Mouse (Mus musculus) MEL (cell line): ENCODE measurements around the gene Rbms3. TPM values are rescaled to one million over a fixed set of nuclear protein-coding genes. Genes with fewer than 3 reads are reported as not detected.

Experiments used
- DNase-seq: peaks from one replicate; pipeline ENCODE4 v3.0.0; 2011; ENCODE audit warnings: low read depth, low spot score
- H3K27ac ChIP-seq: 2 replicates; pipeline ENCODE4 v1.5.1; 2012; ENCODE audit warnings: low read depth, mild to moderate bottlenecking, control low read depth, low read length, moderate library complexity; ENCODE audit not compliant: control insufficient read depth
- H3K27me3 ChIP-seq, 2 experiments: fragments of 150-350 bp in 1 of 2; sonication (generic) in 1 of 2; 2 replicates each; pipeline ENCODE4 v1.6.1; 2012; ENCODE audit warnings: low read length in 2 of 2, mild to moderate bottlenecking in 2 of 2, improper control_type of control experiment in 1 of 2, moderate library complexity in 1 of 2; ENCODE audit not compliant: insufficient read depth in 2 of 2, control insufficient read depth in 1 of 2
- H3K36me3 ChIP-seq, 2 experiments: 2 replicates each; pipeline ENCODE4 v1.6.1; 2012 to 2014; ENCODE audit warnings: low read length in 2 of 2, improper control_type of control experiment in 1 of 2, inconsistent platforms in 1 of 2, mild to moderate bottlenecking in 1 of 2; ENCODE audit not compliant: insufficient read depth in 2 of 2, control insufficient read depth in 1 of 2
- H3K4me1 ChIP-seq, 2 experiments: fragments of 150-350 bp in 1 of 2; sonication (generic) in 1 of 2; 2 replicates each; pipeline ENCODE4 v1.6.1; 2012; ENCODE audit warnings: low read length in 2 of 2, improper control_type of control experiment in 1 of 2, mild to moderate bottlenecking in 1 of 2; ENCODE audit not compliant: insufficient read depth in 2 of 2, control insufficient read depth in 1 of 2
- H3K4me3 ChIP-seq, 2 experiments: fragments of 150-350 bp in 1 of 2; sonication (generic) in 1 of 2; 2 replicates each; pipeline ENCODE4 v1.5.1; 2012; ENCODE audit warnings: low read depth in 2 of 2, low read length in 2 of 2, mild to moderate bottlenecking in 2 of 2, moderate library complexity in 2 of 2, control low read depth in 1 of 2, improper control_type of control experiment in 1 of 2; ENCODE audit not compliant: control insufficient read depth in 1 of 2, insufficient read depth in 1 of 2
- H3K79me2 ChIP-seq: 2 replicates; pipeline ENCODE4 v1.6.1; 2012; ENCODE audit warnings: mild to moderate bottlenecking, low read length, moderate library complexity; ENCODE audit not compliant: control insufficient read depth, poor library complexity, insufficient read depth
- H3K9ac ChIP-seq: 2 replicates; pipeline ENCODE4 v1.6.1; 2012; ENCODE audit warnings: low read depth, mild to moderate bottlenecking, control low read depth, low read length, moderate library complexity; ENCODE audit not compliant: control insufficient read depth, poor library complexity, severe bottlenecking
- H3K9me3 ChIP-seq: fragments of 150-350 bp; sonication (generic); replicated peaks from 2 replicates; pipeline ENCODE4 v1.6.1; 2012; ENCODE audit warnings: mild to moderate bottlenecking, low read length, improper control_type of control experiment, moderate library complexity; ENCODE audit not compliant: insufficient read depth
- CHD1 ChIP-seq: IDR thresholded peaks from 2 replicates; pipeline ENCODE4 v1.6.1; 2012; ENCODE audit warnings: low read depth, mild to moderate bottlenecking, inconsistent platforms, low read length, improper control_type of control experiment
- CTCF ChIP-seq, 3 experiments: IDR thresholded peaks in 2 of 3; conservative IDR thresholded peaks in 1 of 3; 2 replicates each; pipeline ENCODE4 v1.5.1; 2011 to 2012; ENCODE audit warnings: low read length in 3 of 3, low read depth in 2 of 3, mild to moderate bottlenecking in 2 of 3, improper control_type of control experiment in 1 of 3, inconsistent platforms in 1 of 3, mixed read lengths in 1 of 3, moderate library complexity in 1 of 3; ENCODE audit not compliant: control insufficient read depth in 1 of 3, insufficient read depth in 1 of 3, poor library complexity in 1 of 3, severe bottlenecking in 1 of 3
- GABPA ChIP-seq: IDR thresholded peaks from 2 replicates; pipeline ENCODE4 v1.6.1; 2012; ENCODE audit warnings: low read depth, mild to moderate bottlenecking, inconsistent platforms, low read length, improper control_type of control experiment, moderate library complexity
- GATA1 ChIP-seq: IDR thresholded peaks from 2 replicates; pipeline ENCODE4 v1.6.1; 2011; ENCODE audit warnings: low read depth, low read length, improper control_type of control experiment
- MAFK ChIP-seq: IDR thresholded peaks from 2 replicates; pipeline ENCODE4 v1.6.1; 2011; ENCODE audit warnings: low read depth, mild to moderate bottlenecking, low read length, improper control_type of control experiment, borderline replicate concordance
- MAX ChIP-seq: IDR thresholded peaks from 2 replicates; pipeline ENCODE4 v1.6.1; 2011; ENCODE audit warnings: low read length, improper control_type of control experiment
- MAZ ChIP-seq: IDR thresholded peaks from 2 replicates; pipeline ENCODE4 v1.6.1; 2012; ENCODE audit warnings: low read depth, mild to moderate bottlenecking, inconsistent platforms, low read length, improper control_type of control experiment
- MEF2A ChIP-seq: IDR thresholded peaks from 2 replicates; pipeline ENCODE4 v1.6.1; 2014; ENCODE audit warnings: low read depth, mild to moderate bottlenecking, inconsistent platforms, low read length, improper control_type of control experiment; ENCODE audit not compliant: poor library complexity, insufficient replicate concordance, severe bottlenecking; ENCODE audit errors: extremely low read depth
- MYC ChIP-seq: IDR thresholded peaks from 2 replicates; pipeline ENCODE4 v1.6.1; 2011; ENCODE audit warnings: low read depth, mild to moderate bottlenecking, low read length, improper control_type of control experiment, moderate library complexity
- NRF1 ChIP-seq: IDR thresholded peaks from 2 replicates; pipeline ENCODE4 v1.6.1; 2014; ENCODE audit warnings: low read depth, mild to moderate bottlenecking, inconsistent platforms, low read length, improper control_type of control experiment, moderate library complexity; ENCODE audit not compliant: poor library complexity, insufficient read depth, severe bottlenecking
- POLR2AphosphoS5 ChIP-seq: IDR thresholded peaks from 2 replicates; pipeline ENCODE4 v1.6.1; 2012; ENCODE audit warnings: low read depth, borderline replicate concordance, mild to moderate bottlenecking, inconsistent platforms, low read length, moderate library complexity, mixed read lengths
- TAL1 ChIP-seq: IDR thresholded peaks from 2 replicates; pipeline ENCODE4 v1.6.1; 2012; ENCODE audit warnings: mild to moderate bottlenecking, inconsistent platforms, low read length, moderate library complexity, mixed read lengths
- TBP ChIP-seq: IDR thresholded peaks from 2 replicates; pipeline ENCODE4 v1.8.0; 2011; ENCODE audit warnings: low read depth, low read length, improper control_type of control experiment
- TCF12 ChIP-seq: IDR thresholded peaks from 2 replicates; pipeline ENCODE4 v1.6.1; 2014; ENCODE audit warnings: low read depth, mild to moderate bottlenecking, inconsistent platforms, low read length, improper control_type of control experiment, moderate library complexity
- USF1 ChIP-seq: IDR thresholded peaks from 2 replicates; pipeline ENCODE4 v1.6.1; 2014; ENCODE audit warnings: low read depth, mild to moderate bottlenecking, inconsistent platforms, low read length, improper control_type of control experiment, moderate library complexity
- USF2 ChIP-seq, 2 experiments: IDR thresholded peaks; 2 replicates each; pipeline ENCODE4 v1.6.1; 2011 to 2012; ENCODE audit warnings: improper control_type of control experiment in 2 of 2, low read length in 2 of 2, borderline replicate concordance in 1 of 2, inconsistent platforms in 1 of 2, low read depth in 1 of 2, mild to moderate bottlenecking in 1 of 2; ENCODE audit not compliant: insufficient read depth in 1 of 2
- ZKSCAN1 ChIP-seq: IDR thresholded peaks from 2 replicates; pipeline ENCODE4 v1.6.1; 2012; ENCODE audit warnings: low read depth, mild to moderate bottlenecking, inconsistent platforms, low read length, improper control_type of control experiment, moderate library complexity
- polyA plus RNA-seq, 2 experiments: library from polyadenylated mRNA; stranded (reverse) in 1 of 2; unstranded in 1 of 2; fragments of >175 nt in 1 of 2; fragments of >200 nt in 1 of 2; gene quantifications; 2 replicates each; pipeline versions ENCODE4 v1.2.1 to v1.2.4; 2012; ENCODE audit warnings: low replicate concordance in 2 of 2, low read depth in 1 of 2; ENCODE audit not compliant: insufficient read length in 2 of 2, insufficient read depth in 1 of 2, missing spikeins in 1 of 2
- total RNA-seq: library from RNA; depleted of rRNA; stranded (reverse); fragments of 300-350 nt; gene quantifications from 2 replicates; pipeline ENCODE4 v1.2.3, GENCODE M21; 2012

Gene Rbms3
- total and polyA plus RNA-seq, 3 experiments = not detected

DNA sequence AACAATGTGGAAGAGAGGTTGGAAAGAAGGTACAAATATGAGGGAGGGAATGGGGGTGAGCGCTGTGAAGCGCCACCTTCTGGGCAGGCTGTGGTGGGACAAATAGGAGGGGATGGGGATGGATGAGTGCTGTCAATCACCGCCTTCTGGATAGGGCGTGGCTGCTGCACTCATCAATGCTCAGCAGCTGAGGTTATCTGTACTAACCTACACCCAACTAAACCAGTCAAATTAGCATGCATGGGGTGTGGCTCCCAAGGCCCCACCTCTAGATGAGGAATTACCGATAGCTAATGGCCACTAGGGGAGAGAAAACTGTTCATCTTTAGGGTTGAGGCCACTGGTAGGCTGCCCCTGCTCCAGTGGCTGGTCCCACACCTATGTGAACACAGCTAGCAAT is 274.2 kb downstream of the Rbms3 start:
- Histone ChIP-seq H3K4me3 (no peak overlapping the region), H3K36me3 (no peaks in the 10 kb centered on the region), H3K4me1 (no peaks in the 10 kb centered on the region), H3K27me3 (no peaks in the 10 kb centered on the region), H3K79me2 (no peaks in the 10 kb centered on the region), H3K9ac (no peak overlapping the region), H3K9me3 (no peaks in the 10 kb centered on the region), H3K27ac (no peak overlapping the region)
- no peak for DNase-seq
- TF ChIP-seq TBP (no peak), TAL1 (no peak), USF2 (IDR thresholded peaks at IDR 0.05; ENCODE audit: borderline replicate concordance in 1 of 2, insufficient read depth in 1 of 2, low read depth in 1 of 2, low read length in 2 of 2) (no peak), GABPA (no peak), CTCF (IDR thresholded peaks at IDR 0.05 in 2 of 3, conservative IDR thresholded peaks at IDR 0.05 in 1 of 3; ENCODE audit: control insufficient read depth in 1 of 3, insufficient read depth in 1 of 3, low read depth in 2 of 3, low read length in 3 of 3, poor library complexity in 1 of 3, severe bottlenecking in 1 of 3) (0 out of 6 replicates have a peak, but pooled peaks of 1 of the 3 experiments have one; percentile 2), TCF12 (no peak), MAX (no peak), ZKSCAN1 (no peak)

GRCm38 (mm10) chr9:117342336-117342735 is 287.4 kb downstream of the Rbms3 start:
- Histone ChIP-seq H3K79me2 (no peaks in the 10 kb centered on the region), H3K9ac (no peak overlapping the region), H3K4me3 (no peak overlapping the region), H3K27me3 (no peaks in the 10 kb centered on the region), H3K9me3 (no peaks in the 10 kb centered on the region), H3K36me3 (no peaks in the 10 kb centered on the region), H3K27ac (no peak overlapping the region), H3K4me1 (no peaks in the 10 kb centered on the region)
- DNase-seq = no peak
- TF ChIP-seq USF1 (no peak), GABPA (no peak), GATA1 (no peak), NRF1 (no peak), USF2 (IDR thresholded peaks at IDR 0.05; ENCODE audit: borderline replicate concordance in 1 of 2, insufficient read depth in 1 of 2, low read depth in 1 of 2, low read length in 2 of 2) (no peak), MEF2A (no peak), MAX (no peak), MAFK (no peak), MYC (no peak), TAL1 (no peak), MAZ (no peak), CHD1 (no peak), POLR2AphosphoS5 (no peak)
